Mouse (Mus musculus): ENCODE measurements at regions not wholly inside any gene's neighbourhood (a gene's known extent, or its start where the extent isn't known, plus 50 kb on each side); places are given as distances from the start of the nearest gene placed in this dataset.

GRCm38 (mm10) chr14:99547931-99548330 is 249.4 kb downstream of the Klf5 start:
- TF ChIP-seq CTCF (IDR thresholded peaks at IDR 0.05; ENCODE audit: control insufficient read depth, insufficient read depth, insufficient replicate concordance, low read depth, low read length) = no peak
- TF ChIP-seq POLR2A (IDR thresholded peaks at IDR 0.05; ENCODE audit: control insufficient read depth, low read depth, low read length) = no peak
